Mouse (Mus musculus): ENCODE data around the gene Prl2c3. TPM values are rescaled to one million over a fixed set of nuclear protein-coding genes. Genes with fewer than 3 reads are reported as not detected.

Prl2c3 gene
- polyA plus RNA-seq, 1 experiment from 2014 or later = not detected

Other genes with a start within 250 kb of the Prl2c3 start
- 11.9 and 13.8 TPM in 2 replicates for gene Ero1lb, start 234.2 kb downstream of the Prl2c3 start, polyA plus RNA-seq (2016; fragmentation: Nextera tagmentation; extraction: Ambion mirVana)
- not detected in 2 replicates for gene Prl2c2, start 205.3 kb upstream of the Prl2c3 start, polyA plus RNA-seq (2016; fragmentation: Nextera tagmentation; extraction: Ambion mirVana)